Mouse (Mus musculus): ENCODE data around the gene Ccdc124.

GRCm38 (mm10) chr8:70894385-70894720, 20.6 kb upstream of the Ccdc124 start:
- TF ChIP-seq CTCF (IDR thresholded peaks at IDR 0.05 in 2 of 3, conservative IDR thresholded peaks at IDR 0.05 in 1 of 3; ENCODE audit: control insufficient read depth in 1 of 3, insufficient read depth in 1 of 3, low read depth in 2 of 3, low read length in 3 of 3, poor library complexity in 1 of 3, severe bottlenecking in 1 of 3) (no peak), ETS1 (IDR thresholded peaks at IDR 0.05; ENCODE audit: low read depth, low read length) (no peak), EP300 (IDR thresholded peaks at IDR 0.05; ENCODE audit: low read depth in 1 of 2, low read length in 2 of 2) (no peak)

Data from MEL (cell line).